Mouse (Mus musculus): ENCODE data around the gene S1pr4.

The S1pr4 gene

DNA sequence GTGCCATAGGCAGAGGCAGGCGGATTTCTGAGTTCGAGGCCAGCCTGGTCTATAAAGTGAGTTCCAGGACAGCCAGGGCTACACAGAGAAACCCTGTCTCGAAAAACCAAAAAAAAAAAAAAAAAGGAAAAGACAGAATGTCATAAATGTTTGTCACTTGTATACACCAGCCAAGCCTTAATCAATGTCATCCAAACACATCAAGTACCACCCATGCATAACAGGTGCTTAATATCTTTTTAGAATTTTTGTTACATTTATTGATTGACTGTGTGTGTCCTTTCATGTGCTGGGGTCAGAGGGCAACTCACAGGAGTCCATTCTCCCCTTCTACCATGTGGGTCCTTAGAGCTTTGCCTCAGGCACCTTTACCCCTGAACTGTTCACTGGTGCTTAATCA, at the start of gene S1pr4:
Gene S1pr4 (minus strand): TSS at position 101 of the 400 bp plus-strand sequence.
- no peak for DNase-seq (ENCODE audit: low spot score)

DNA sequence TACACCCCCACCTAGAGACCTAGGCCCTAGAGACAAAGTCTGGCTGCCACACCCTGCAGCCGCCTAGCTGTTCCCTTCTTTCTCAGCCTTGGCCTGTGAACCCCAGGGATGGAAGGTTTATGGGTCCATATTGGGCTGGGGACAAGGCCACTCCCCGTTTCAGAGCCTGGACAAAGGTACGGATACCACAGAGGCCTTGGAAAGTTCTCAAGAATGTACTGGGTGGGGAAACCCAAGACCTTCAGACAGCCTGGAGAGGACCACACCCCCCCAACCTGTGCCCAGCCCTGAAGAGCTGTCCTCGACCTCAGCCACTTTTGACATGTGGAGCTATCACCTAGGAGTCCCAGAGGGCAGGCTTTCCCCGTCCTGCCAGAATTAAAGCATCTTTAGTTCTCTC, 49.0 kb upstream of the S1pr4 start:
- DNase-seq (ENCODE audit: low spot score): no peak

GRCm38 (mm10) chr10:81546788-81547571, 47.0 kb upstream of the S1pr4 start:
- no peak for DNase-seq (ENCODE audit: low spot score)

DNA sequence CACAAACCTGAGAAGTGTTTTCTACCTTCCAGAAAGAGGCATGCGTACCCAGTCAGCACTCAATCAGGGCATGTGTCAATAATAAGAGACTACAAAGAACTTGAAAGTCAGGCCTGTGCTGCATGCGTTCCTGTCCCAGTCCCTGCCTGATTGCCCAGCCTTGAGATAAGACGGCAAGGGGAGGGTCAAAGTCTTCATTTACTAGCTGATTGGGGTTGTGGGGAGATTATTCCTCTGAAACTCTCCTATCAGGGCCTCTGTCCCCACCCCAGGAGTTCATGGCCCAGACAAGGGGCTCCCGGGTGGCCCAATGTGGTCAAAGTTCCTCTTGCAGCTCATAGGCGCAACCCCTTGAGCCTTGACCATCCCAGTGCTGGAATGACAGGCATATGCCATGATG, 46.4 kb upstream of the S1pr4 start:
- no peak for DNase-seq (ENCODE audit: low spot score)

DNA sequence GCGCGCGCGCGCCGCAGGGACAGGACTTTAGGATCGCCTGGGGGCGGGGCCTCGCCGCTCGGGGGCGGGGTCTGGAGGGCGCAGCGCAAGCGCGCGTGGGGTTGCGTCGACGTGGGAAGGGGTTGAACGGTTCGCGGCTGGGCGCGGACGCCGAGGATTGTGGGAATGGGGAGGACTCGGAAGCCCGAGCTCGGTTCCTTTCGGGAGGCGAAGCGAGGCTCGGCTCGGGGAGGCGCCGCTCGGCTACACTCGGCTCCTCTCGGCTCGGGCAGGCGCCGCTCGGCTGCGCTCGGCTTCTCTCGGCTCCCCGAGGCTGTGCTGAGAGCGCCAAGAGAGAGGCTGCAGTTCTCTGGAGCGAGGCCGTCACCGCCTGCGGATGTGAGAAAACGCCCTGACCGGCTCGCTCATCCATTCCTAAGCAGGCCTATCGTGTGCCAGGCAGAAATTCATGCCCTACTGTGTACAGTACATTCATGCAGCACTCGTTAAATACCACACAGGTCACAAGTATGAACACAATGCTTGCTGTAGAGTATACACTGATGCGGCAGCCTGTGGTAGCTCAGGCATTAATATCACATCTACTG, 45.3 kb upstream of the S1pr4 start, which contains the start of gene Gna11:
Gene Gna11 (minus strand): TSS at position 30 of the 587 bp plus-strand sequence.
- DNase-seq (ENCODE audit: low spot score): peak; percentile 99

DNA sequence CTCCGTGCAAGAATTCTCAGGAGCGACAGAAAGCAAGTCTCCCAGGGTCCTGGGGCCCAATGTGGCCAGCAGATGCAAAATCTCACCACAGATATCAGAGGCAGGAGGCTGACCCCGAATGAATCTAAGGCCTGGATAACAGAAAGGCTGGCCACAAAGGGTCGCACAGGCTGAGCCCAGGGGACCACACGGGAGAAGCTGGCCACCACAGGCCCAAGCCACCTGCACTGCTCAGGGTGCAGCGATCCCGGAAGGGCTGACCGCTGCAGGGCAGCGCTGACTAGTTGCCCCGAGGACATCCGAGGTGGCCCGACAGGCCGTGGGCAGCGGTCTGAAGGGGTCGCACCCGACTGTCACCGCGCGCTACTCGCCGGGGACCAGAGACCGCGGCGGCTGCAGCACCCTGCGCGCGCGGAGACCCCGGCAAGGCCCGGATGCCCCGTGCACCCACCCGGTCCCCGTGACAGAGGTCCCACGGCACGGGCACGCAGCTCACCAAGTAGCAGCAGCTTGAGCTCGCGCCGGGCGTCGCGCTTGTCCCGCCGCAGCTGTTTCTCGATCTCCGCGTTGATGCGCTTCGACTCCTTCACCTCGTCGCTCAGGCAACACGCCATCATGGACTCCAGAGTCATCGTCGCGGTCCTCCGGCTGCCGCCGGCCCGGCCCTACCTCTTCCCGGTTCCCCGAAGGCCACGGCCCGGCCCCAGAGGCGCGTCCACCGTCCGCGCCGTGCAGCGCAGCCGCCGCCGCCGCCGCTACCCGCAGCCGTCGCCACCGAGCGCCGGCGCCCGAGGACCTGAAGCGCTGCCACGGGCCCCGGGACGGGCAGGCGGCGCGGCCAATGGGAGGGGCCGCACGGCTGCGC, 44.6 kb upstream of the S1pr4 start:
- no peak for DNase-seq (ENCODE audit: low spot score)

DNA sequence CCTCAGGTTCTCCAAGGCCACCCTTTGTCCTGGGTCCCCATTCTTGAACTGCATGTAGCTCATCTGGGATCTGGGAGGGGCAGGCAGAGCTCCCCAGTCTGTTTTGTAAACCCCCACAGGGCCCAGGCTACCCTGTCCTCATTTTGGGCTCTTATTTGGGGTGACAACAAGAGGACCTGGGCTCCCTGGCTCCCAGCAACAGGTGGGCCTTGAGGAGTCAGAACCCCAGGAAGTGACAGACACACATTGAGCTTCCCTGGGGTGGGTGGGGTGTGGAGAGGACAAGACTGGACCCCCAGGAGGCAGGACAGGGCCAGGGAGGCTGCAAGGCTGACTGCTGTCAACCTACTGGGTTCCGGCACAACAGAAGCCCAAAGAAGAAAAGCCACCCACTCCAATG, 43.7 kb upstream of the S1pr4 start:
- no peak for DNase-seq (ENCODE audit: low spot score)

DNA sequence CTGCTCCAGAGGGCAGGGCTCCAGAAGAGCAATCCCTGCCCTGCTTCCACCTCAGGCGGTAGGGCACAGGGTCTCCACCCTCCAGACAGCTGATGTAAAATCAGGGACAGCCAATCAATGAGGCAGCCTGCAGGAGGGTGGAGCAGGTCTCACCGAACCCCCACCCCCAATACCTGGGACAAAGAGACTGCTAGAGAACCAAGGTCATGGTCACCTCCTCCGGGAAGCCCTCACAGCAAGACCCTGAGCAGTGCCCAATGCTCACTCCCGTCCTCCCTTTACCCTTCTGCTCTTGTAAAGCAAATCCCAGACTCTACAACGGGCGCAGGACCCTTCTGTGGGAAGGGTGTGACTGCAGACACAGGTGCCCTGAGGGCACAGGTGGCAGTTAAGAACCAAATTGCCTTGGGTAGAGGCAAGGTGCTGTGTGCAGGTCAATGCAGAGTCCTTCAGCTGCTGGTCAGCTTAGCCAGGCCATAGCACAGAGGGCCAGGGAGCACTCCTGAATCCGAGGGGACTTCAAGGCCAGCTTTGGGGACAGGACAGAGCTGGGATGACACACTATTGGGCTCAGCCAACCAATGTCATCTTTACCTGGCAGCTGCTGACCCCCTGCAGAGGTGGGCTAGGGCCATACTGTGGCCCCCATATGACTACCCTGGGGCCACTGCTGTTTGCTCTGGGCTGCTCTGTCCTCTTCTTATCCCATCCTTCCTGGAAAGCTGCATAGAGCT, 43.0 kb upstream of the S1pr4 start:
- no peak for DNase-seq (ENCODE audit: low spot score)

GRCm38 (mm10) chr10:81541803-81542202, 41.9 kb upstream of the S1pr4 start:
- no peak for DNase-seq (ENCODE audit: low spot score)

GRCm38 (mm10) chr10:81541363-81541762, 41.4 kb upstream of the S1pr4 start:
- no peak for DNase-seq (ENCODE audit: low spot score)

GRCm38 (mm10) chr10:81538321-81539048, 38.6 kb upstream of the S1pr4 start:
- no peak for DNase-seq (ENCODE audit: low spot score)

DNA sequence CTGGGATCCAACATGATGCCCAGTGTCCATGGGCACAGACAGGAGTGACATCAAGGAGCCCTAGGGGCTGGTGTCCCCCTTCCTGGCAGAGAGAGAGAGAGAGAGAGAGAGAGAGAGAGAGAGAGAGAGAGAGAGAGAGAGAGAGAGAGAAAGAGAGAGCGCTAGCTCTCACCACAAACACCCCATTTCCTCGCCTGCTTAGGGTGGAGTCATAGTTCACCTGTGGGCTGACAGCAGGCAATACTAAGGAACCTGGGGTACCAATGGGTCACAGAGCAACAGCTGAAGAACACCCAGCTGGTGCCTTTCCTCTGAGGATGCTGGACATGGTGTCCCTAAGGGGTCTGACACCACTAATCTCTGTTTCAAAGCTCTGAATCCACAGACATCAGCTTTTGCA, 37.5 kb upstream of the S1pr4 start:
- DNase-seq (ENCODE audit: low spot score): no peak

- no peak for DNase-seq (ENCODE audit: low spot score)
Observed at GRCm38 (mm10) chr10:81536734-81537133, 36.8 kb upstream of the S1pr4 start.

- DNase-seq (ENCODE audit: low spot score): no peak
Observed at GRCm38 (mm10) chr10:81534826-81535225, 34.9 kb upstream of the S1pr4 start.

DNA sequence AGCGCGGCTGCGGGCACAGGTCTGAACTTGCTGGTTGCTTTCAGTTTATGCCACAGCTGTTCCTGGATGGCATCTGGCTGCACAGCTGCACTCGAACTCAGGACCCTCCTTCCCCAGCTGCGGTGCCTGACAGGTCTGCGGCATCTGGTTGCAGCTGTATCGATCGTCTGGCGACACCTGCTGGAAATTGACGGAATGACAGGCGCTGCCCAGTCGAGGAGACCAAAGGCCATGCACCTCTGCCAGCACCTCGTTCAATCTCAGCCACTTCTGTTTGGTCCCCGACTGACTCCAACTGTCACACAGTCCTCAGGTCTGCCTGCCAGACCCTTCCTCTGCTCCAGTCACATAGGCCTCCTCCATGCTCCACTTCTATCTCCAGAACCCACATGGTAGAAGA, 26.8 kb upstream of the S1pr4 start:
- DNase-seq (ENCODE audit: low spot score): peak; percentile 84

DNA sequence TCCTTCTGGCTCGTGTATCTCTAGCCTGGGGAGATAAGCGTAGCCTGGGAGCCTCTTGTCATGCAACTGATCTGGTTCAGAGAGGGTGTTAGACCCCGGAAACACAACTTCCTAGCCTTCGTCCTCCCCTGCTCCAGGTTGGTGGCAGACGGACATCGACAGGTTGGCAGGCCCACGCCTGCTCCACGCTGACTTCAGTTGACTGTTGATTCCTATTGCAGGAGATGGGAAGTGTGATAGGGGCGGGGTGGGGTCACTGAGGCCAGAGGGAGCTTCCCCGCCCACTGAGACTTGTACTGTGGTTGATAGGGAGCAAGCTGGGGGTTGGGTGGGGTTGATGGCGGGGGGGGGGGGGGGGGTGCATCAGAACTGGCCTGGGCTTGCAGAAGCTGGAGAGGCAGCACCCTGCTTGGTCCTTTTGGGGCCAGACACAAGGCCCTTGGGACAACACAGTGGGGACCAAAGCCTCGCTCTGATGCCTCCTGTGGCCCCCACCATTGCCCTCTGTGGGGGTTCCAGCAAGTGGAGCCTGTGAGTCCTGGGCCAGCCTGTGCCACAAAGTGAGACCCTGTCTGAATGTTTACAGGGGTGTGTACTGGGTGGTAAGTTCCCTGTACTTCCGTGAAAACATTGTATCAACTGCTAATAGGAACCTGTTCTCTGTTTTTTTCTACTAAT, 25.2 kb upstream of the S1pr4 start:
- no peak for DNase-seq (ENCODE audit: low spot score)

DNA sequence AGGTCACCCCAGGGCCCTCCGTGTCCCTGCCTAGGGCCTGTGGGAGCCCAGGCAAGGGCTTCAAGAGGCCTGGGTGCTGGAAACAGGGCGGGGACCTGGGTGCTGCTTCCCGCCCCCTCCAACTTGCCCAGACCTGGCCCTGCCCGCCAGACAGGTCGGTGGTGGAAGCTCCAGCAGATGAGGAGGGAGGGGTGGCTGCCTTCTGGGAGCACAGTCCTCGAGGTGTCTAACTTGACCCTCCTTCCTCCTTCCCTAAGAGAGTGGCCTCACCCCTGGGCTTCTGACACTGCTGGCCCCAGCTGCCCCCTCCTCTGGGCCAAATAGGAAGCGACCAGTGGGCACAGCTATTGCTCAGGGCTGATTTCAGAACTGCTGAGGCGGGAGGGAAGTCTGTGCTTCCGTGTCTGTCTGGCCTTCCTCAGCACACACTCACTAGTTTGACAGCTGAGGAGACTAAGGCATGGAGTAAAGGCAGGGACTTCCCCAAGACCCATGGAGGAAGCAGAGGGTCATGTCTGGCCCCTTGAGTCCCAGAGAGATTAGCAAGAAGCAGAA, 24.2 kb upstream of the S1pr4 start, which contains the start of gene Gna15:
Gene Gna15 (minus strand): TSS at position 175 of the 555 bp plus-strand sequence.
- no peak for DNase-seq (ENCODE audit: low spot score)

DNA sequence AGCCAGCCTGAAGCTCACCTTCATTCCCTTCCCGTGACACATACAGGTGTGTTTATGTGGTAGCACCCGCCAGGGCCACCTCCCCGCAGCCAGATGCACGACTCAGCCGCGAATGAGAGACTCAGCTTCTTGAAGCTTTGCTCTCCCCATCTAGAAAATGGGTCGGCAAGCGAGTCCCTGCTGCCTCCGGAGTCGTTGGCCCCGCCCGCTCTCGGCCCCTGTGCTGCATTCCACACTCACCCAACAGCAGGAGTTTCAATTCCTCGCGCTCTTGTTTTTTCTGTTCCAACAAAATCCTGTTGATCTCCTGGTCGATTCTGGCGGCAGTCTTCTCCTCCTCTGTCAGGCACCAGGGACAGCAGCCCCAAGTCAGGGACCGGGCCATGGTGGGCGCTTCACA, 23.6 kb upstream of the S1pr4 start:
- no peak for DNase-seq (ENCODE audit: low spot score)

GRCm38 (mm10) chr10:81523142-81523541, 23.2 kb upstream of the S1pr4 start:
- DNase-seq (ENCODE audit: low spot score): no peak

DNA sequence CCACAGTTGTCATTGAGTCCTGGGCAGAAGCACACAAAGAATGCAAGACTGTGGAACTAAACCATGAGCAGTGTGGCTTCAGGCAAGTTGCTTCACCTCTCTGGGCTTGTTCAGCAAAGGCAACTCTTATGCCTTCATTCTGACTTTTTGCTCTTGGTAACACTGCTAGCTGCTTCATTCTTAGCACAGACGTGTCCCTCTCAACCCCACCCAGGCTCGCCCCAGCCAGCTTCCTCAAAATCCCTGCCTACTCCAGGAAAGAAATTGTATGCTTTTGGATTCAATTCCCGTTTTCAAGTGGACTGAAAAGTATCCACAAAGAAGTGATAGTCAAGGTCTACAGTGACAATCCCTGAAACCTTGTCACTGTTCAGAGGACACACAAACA, 20.0 kb upstream of the S1pr4 start:
- DNase-seq (ENCODE audit: low spot score): no peak

Measured in T-cell, adult 2 months (primary cell).